Mouse (Mus musculus): Measurements from ENCODE around the gene Terb2.
"Not testable (repeated sequence)": the region's sequence is repeated elsewhere in the genome, so short reads cannot be mapped to it uniquely, and the experiment has no call there.

The Terb2 gene

GRCm38 (mm10) chr2:122161542-122161941 is 24.5 kb upstream of the Terb2 start:
- DNase-seq (ENCODE audit: low spot score), result no peak

GRCm38 (mm10) chr2:122162529-122162928 is 23.5 kb upstream of the Terb2 start:
- DNase-seq (ENCODE audit: low spot score), result no peak

- no peak for DNase-seq (ENCODE audit: low spot score)
Observed at GRCm38 (mm10) chr2:122163430-122164195, 22.5 kb upstream of the Terb2 start.

- DNase-seq (ENCODE audit: low spot score), result peak; percentile 32
Observed at GRCm38 (mm10) chr2:122164293-122164692, 21.8 kb upstream of the Terb2 start.

- no peak for DNase-seq (ENCODE audit: low spot score)
Observed at GRCm38 (mm10) chr2:122171292-122171691, 14.8 kb upstream of the Terb2 start.

GRCm38 (mm10) chr2:122172188-122172587 is 13.9 kb upstream of the Terb2 start:
- no peak for DNase-seq (ENCODE audit: low spot score)

- DNase-seq (ENCODE audit: low spot score), result no peak
Observed at GRCm38 (mm10) chr2:122180051-122180822, 5.8 kb upstream of the Terb2 start.

- DNase-seq (ENCODE audit: low spot score), result no peak
Observed at GRCm38 (mm10) chr2:122185086-122185485, 986 bp upstream of the Terb2 start.

GRCm38 (mm10) chr2:122186751-122187150 is 679 bp downstream of the Terb2 start:
- no peak for DNase-seq (ENCODE audit: low spot score)

- DNase-seq (ENCODE audit: low spot score), result no peak
Observed at GRCm38 (mm10) chr2:122191849-122192248, 5.8 kb downstream of the Terb2 start.

GRCm38 (mm10) chr2:122194509-122194929 is 8.4 kb downstream of the Terb2 start:
- DNase-seq (ENCODE audit: low spot score), result peak; percentile 67

GRCm38 (mm10) chr2:122201501-122201900 is 15.4 kb downstream of the Terb2 start:
- DNase-seq (ENCODE audit: low spot score), result no peak

GRCm38 (mm10) chr2:122206440-122207107 is 20.5 kb downstream of the Terb2 start:
- DNase-seq (ENCODE audit: low spot score), result no peak

GRCm38 (mm10) chr2:122210534-122211228 is 24.6 kb downstream of the Terb2 start:
- DNase-seq (ENCODE audit: low spot score), result no peak

- not testable (repeated sequence) for DNase-seq (ENCODE audit: low spot score)
Observed at GRCm38 (mm10) chr2:122217075-122217474, 31.0 kb downstream of the Terb2 start.

- no peak for DNase-seq (ENCODE audit: low spot score)
Observed at GRCm38 (mm10) chr2:122218234-122218633, 32.2 kb downstream of the Terb2 start.

- DNase-seq (ENCODE audit: low spot score), result no peak
Observed at GRCm38 (mm10) chr2:122221378-122221777, 35.3 kb downstream of the Terb2 start.

GRCm38 (mm10) chr2:122221798-122222197 is 35.7 kb downstream of the Terb2 start:
- peak; percentile 18 for DNase-seq (ENCODE audit: low spot score)

GRCm38 (mm10) chr2:122222272-122222671 is 36.2 kb downstream of the Terb2 start:
- no peak for DNase-seq (ENCODE audit: low spot score)

GRCm38 (mm10) chr2:122223654-122224053 is 37.6 kb downstream of the Terb2 start:
- no peak for DNase-seq (ENCODE audit: low spot score)

- no peak for DNase-seq (ENCODE audit: low spot score)
Observed at GRCm38 (mm10) chr2:122230395-122230794, 44.3 kb downstream of the Terb2 start.

GRCm38 (mm10) chr2:122231616-122232015 is 45.5 kb downstream of the Terb2 start:
- DNase-seq (ENCODE audit: low spot score), result no peak
